Mouse (Mus musculus) olfactory bulb, adult 2 months (tissue): Measurements from ENCODE around the gene Gas2.

Source experiments
- CTCF ChIP-seq: fragments of 200-500 bp; IDR thresholded peaks from 2 replicates; pipeline ENCODE4 v1.5.1; 2012; ENCODE audit warnings: low read depth, mild to moderate bottlenecking, low read length, moderate library complexity; ENCODE audit not compliant: insufficient read depth
- POLR2A ChIP-seq: fragments of 200-500 bp; IDR thresholded peaks from 2 replicates; pipeline ENCODE4 v1.6.1; 2012; ENCODE audit warnings: mild to moderate bottlenecking, low read depth, low read length, moderate library complexity; ENCODE audit not compliant: insufficient read depth

GRCm38 (mm10) chr7:51894939-51895338 is 33.1 kb downstream of the Gas2 start:
- TF ChIP-seq POLR2A, result no peak
- TF ChIP-seq CTCF, result no peak
